Mouse (Mus musculus) testis, postnatal 10 days (tissue): ENCODE data around the gene Ccr2.
"Not testable (repeated sequence)": the region's sequence is repeated elsewhere in the genome, so short reads cannot be mapped to it uniquely, and the experiment has no call there.

Experiments used
- DNase-seq: peaks from one replicate; pipeline ENCODE4 v3.0.0; 2021; ENCODE audit warnings: low spot score

The Ccr2 gene

GRCm38 (mm10) chr9:124118489-124118888, 16.7 kb downstream of the Ccr2 start:
- peak; percentile 41 for DNase-seq

GRCm38 (mm10) chr9:124121387-124122184, 19.8 kb downstream of the Ccr2 start, which contains the start of gene Ccr5:
Ccr5 (plus strand) TSS chr9:124121543.
- DNase-seq: no peak

- DNase-seq: no peak
Measured at GRCm38 (mm10) chr9:124125576-124125975, 23.8 kb downstream of the Ccr2 start.

GRCm38 (mm10) chr9:124126373-124126772, 24.6 kb downstream of the Ccr2 start:
- DNase-seq: no peak

- DNase-seq: no peak
Measured at GRCm38 (mm10) chr9:124127412-124127811, 25.7 kb downstream of the Ccr2 start.

GRCm38 (mm10) chr9:124128379-124128778, 26.6 kb downstream of the Ccr2 start:
- no peak for DNase-seq

- not testable (repeated sequence) for DNase-seq
Measured at GRCm38 (mm10) chr9:124132899-124133298, 31.1 kb downstream of the Ccr2 start.

GRCm38 (mm10) chr9:124134919-124135318, 33.2 kb downstream of the Ccr2 start:
- DNase-seq: not testable (repeated sequence)

- DNase-seq: no peak
Measured at GRCm38 (mm10) chr9:124137619-124138018, 35.9 kb downstream of the Ccr2 start.

GRCm38 (mm10) chr9:124138055-124138775, 36.5 kb downstream of the Ccr2 start:
- no peak for DNase-seq

GRCm38 (mm10) chr9:124143678-124144077, 41.9 kb downstream of the Ccr2 start:
- no peak for DNase-seq

GRCm38 (mm10) chr9:124146307-124146706, 44.6 kb downstream of the Ccr2 start:
- DNase-seq: no peak
